Mouse (Mus musculus): ENCODE data around the gene Gm6904. TPM values are rescaled to one million over a fixed set of nuclear protein-coding genes. Genes with fewer than 3 reads are reported as not detected.

The Gm6904 gene
- total RNA-seq, 4 experiments from 2014 or later: 0.81 TPM; not detected in 3

Other genes with a start within 250 kb of the Gm6904 start
- not detected for gene 1700129C05Rik, start 117.3 kb downstream of the Gm6904 start, total RNA-seq (2022)
- not detected for gene Gm5142, start 81.5 kb downstream of the Gm6904 start, total RNA-seq (2022)
- gene Rcbtb1, start 59.0 kb downstream of the Gm6904 start, total RNA-seq (2022): 10 to 100 TPM; 39.1 to 44.2 (median 40.2) TPM
- gene Phf11a, start 37.3 kb upstream of the Gm6904 start, total RNA-seq (2022): under 1 TPM in 1 of 4 experiments, not detected in 3; 0.28 TPM
- gene Phf11b, start 81.1 kb upstream of the Gm6904 start, total RNA-seq (2022): 1 to 10 TPM in 2 of 4 experiments, under 1 TPM in 2; 0.51 to 1.8 (median 1.0) TPM
- gene Phf11d, start 105.3 kb upstream of the Gm6904 start, total RNA-seq (2022): 1 to 10 TPM in 3 of 4 experiments, under 1 TPM in 1; 0.61 to 2.5 (median 1.6) TPM
- gene Phf11c, start 135.2 kb upstream of the Gm6904 start, total RNA-seq (2022): under 1 TPM; 0.17 to 0.60 (median 0.23) TPM
- gene Setdb2, start 180.7 kb upstream of the Gm6904 start, total RNA-seq (2022): 1 to 10 TPM; 5.3 to 8.1 (median 6.2) TPM
- gene Cab39l, start 180.8 kb upstream of the Gm6904 start, total RNA-seq (2022): 10 to 100 TPM; 22.7 to 31.4 (median 29.1) TPM

Data from left cerebral cortex, adult 8-10 months (tissue).